Mouse (Mus musculus): Measurements from ENCODE around the gene Ctc1.

DNA sequence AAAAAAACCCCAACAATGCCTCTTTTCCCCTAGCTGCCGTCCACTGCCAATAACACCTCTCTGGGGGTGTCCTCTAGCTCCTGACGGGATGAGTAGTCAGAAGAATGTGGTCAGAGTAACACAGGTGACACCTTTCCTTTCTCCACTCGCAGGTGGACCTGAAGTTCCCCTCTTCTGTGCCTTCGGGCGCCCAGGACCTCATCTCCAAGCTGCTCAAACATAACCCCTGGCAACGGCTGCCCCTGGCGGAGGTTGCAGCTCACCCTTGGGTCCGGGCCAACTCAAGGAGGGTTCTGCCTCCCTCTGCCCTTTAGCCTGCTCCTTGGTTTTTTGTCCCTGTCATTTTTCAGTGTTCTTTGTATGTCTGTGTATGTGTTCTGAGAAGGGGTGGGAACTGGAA, 35.0 kb downstream of the Ctc1 start:
- TF ChIP-seq POLR2A (IDR thresholded peaks at IDR 0.05; ENCODE audit: low read depth, low read length) (no peak), CTCF (IDR thresholded peaks at IDR 0.05; ENCODE audit: borderline replicate concordance, insufficient read depth, low read length) (no peak)
